Mouse (Mus musculus): ENCODE measurements around the gene Nhs.

- TF ChIP-seq CTCF (IDR thresholded peaks at IDR 0.05; ENCODE audit: borderline replicate concordance, extremely low read depth, insufficient read depth, insufficient read length) (no peak), POLR2A (IDR thresholded peaks at IDR 0.05; ENCODE audit: borderline replicate concordance, extremely low read depth, insufficient read depth, insufficient read length, poor library complexity, severe bottlenecking) (no peak)
These were observed 115.4 kb downstream of the Nhs start for GRCm38 (mm10) chrX:162044109-162044508.
